ENCODE assay signal across 8 mouse cellular contexts in genomic region chr5:136458102-136458863, GRCm38 (mm10).
DNase-seq lines count a peak whose midpoint lies in the region; ATAC-seq and TF ChIP-seq lines count a peak whose summit lies in the region.

No protein-coding gene starts in this region.

- 43% methylated on average over 7 of the region's 7 CpGs for WGBS in liver, embryonic 11.5 days
- 47% methylated on average over 7 of the region's 7 CpGs for WGBS in small intestine, adult 2 months
- 86% methylated on average over 7 of the region's 7 CpGs for WGBS in forebrain, embryonic 11.5 days

- no peaks in the 10 kb centered on the region for H3K27me3 ChIP-seq in liver, embryonic 11.5 days (replicated peaks; ENCODE audit: control insufficient read depth, insufficient read depth, low read length)
- no peaks in the 10 kb centered on the region for H3K27me3 ChIP-seq in small intestine, adult 2 months (ENCODE audit: control insufficient read depth, insufficient read depth, low read length)
- H3K27me3 ChIP-seq in forebrain, embryonic 11.5 days (ENCODE audit: control insufficient read depth, insufficient read depth, low read length), result no peaks in the 10 kb centered on the region

- H3K4me2 ChIP-seq in liver, embryonic 11.5 days, result no peak overlapping the region
- no peak overlapping the region for H3K4me2 ChIP-seq in forebrain, embryonic 11.5 days (ENCODE audit: low read depth, low read length, severe bottlenecking)

- TF ChIP-seq POLR2A in small intestine, adult 2 months (IDR thresholded peaks at IDR 0.05; ENCODE audit: low read depth, low read length), result no peak

- DNase-seq in liver, result peak; percentile 16
- DNase-seq in liver, embryonic 11.5 days (ENCODE audit: low spot score), result no peak
- DNase-seq in embryo, embryonic 11 days, result peak; percentile 52
- DNase-seq in kidney, postnatal 25 days, result peak; percentile 38 to 55
- DNase-seq in forebrain, embryonic 11.5 days (ENCODE audit: low spot score), result no peak
- no peak for DNase-seq in frontal cortex, adult 2 months (ENCODE audit: extremely low spot score in 1 of 2, low spot score in 1 of 2)
- no peak for DNase-seq in spleen, adult 12 weeks (ENCODE audit: low spot score)

- H3K36me3 ChIP-seq in liver, embryonic 11.5 days (ENCODE audit: control insufficient read depth, insufficient read depth, low read length), result no peaks in the 10 kb centered on the region
- no peaks in the 10 kb centered on the region for H3K36me3 ChIP-seq in small intestine, adult 2 months (ENCODE audit: control insufficient read depth, insufficient read depth, low read length)
- H3K36me3 ChIP-seq in forebrain, embryonic 11.5 days (ENCODE audit: control insufficient read depth, insufficient read depth, low read length), result no peaks in the 10 kb centered on the region

- no peak overlapping the region for H3K9ac ChIP-seq in liver, embryonic 11.5 days (ENCODE audit: low read depth, low read length)
- H3K9ac ChIP-seq in forebrain, embryonic 11.5 days (ENCODE audit: low read length), result no peak overlapping the region

- H3K4me1 ChIP-seq in liver, embryonic 11.5 days (replicated peaks; ENCODE audit: control insufficient read depth, insufficient read depth, low read length), result peaks cover 18% of the 10 kb centered on the region
- H3K4me1 ChIP-seq in small intestine, adult 2 months (ENCODE audit: control insufficient read depth, insufficient read depth, insufficient read length, low read length), result peaks cover 3% of the 10 kb centered on the region; the same call in 1 of the 2 replicates
- no peaks in the 10 kb centered on the region for H3K4me1 ChIP-seq in forebrain, embryonic 11.5 days (replicated peaks; ENCODE audit: control insufficient read depth, insufficient read depth, low read length)

- no peak for TF ChIP-seq CTCF in small intestine, adult 2 months (IDR thresholded peaks at IDR 0.05; ENCODE audit: extremely low read depth, insufficient read length, insufficient replicate concordance, low read depth, low read length)

- H3K4me3 ChIP-seq in liver, embryonic 11.5 days (ENCODE audit: low read depth, low read length), result no peak overlapping the region
- no peak overlapping the region for H3K4me3 ChIP-seq in small intestine, adult 2 months (ENCODE audit: low read depth, low read length)
- no peak overlapping the region for H3K4me3 ChIP-seq in forebrain, embryonic 11.5 days (ENCODE audit: low read depth, low read length)

- H3K9me3 ChIP-seq in liver, embryonic 11.5 days (ENCODE audit: control insufficient read depth, low read length), result no peaks in the 10 kb centered on the region
- no peaks in the 10 kb centered on the region for H3K9me3 ChIP-seq in forebrain, embryonic 11.5 days (ENCODE audit: control insufficient read depth, low read length)

- no peak overlapping the region for H3K27ac ChIP-seq in liver, embryonic 11.5 days (ENCODE audit: low read depth, low read length)
- peak overlapping the region; percentile 4; the same call in 1 of the 2 replicates for H3K27ac ChIP-seq in small intestine, adult 2 months (ENCODE audit: insufficient read depth, low read depth, low read length)
- no peak overlapping the region for H3K27ac ChIP-seq in forebrain, embryonic 11.5 days (ENCODE audit: low read depth, low read length)

- ATAC-seq in liver, embryonic 11.5 days (replicated peaks; ENCODE audit: low FRiP score), result no peak; the same call in 1 of the 2 replicates
- no peak for ATAC-seq in forebrain, embryonic 11.5 days (replicated peaks; ENCODE audit: low FRiP score)

Comparison
In these comparisons a context has a peak if more than half of its experiments do, and no peak if none do; other contexts are left out.
1. DNase-seq: peak in liver (single experiment), embryo, embryonic 11 days (single experiment) and kidney, postnatal 25 days (2 of 2); none in liver, embryonic 11.5 days (single experiment), forebrain, embryonic 11.5 days (single experiment), frontal cortex, adult 2 months (0 of 2) and spleen, adult 12 weeks (single experiment).